Mouse (Mus musculus) cerebellum, adult 2 months (tissue): ENCODE measurements around the gene Osgep. TPM values are rescaled to one million over a fixed set of nuclear protein-coding genes. Genes with fewer than 3 reads are reported as not detected.

Source experiments
- DNase-seq, 2 experiments: peaks; one replicate each; pipeline ENCODE4 v3.0.0; 2021
- H3K27ac ChIP-seq: fragments of 200-500 bp; 2 replicates; pipeline ENCODE4 v1.5.1; 2012; ENCODE audit warnings: low read length, control low read depth, inconsistent platforms; ENCODE audit not compliant: insufficient read depth
- H3K27me3 ChIP-seq: fragments of 200-500 bp; 2 replicates; pipeline ENCODE4 v1.6.1; 2012; ENCODE audit warnings: inconsistent platforms, mild to moderate bottlenecking, low read length, moderate library complexity; ENCODE audit not compliant: control insufficient read depth, insufficient read depth
- H3K4me1 ChIP-seq: fragments of 200-500 bp; 2 replicates; pipeline ENCODE4 v1.6.1; 2011; ENCODE audit warnings: low read length; ENCODE audit not compliant: control insufficient read depth, insufficient read depth
- H3K4me3 ChIP-seq: fragments of 200-500 bp; replicated peaks from 2 replicates; pipeline ENCODE3; 2011; ENCODE audit warnings: mild to moderate bottlenecking, low read depth, low read length, control low read depth; ENCODE audit not compliant: insufficient read depth
- CTCF ChIP-seq: fragments of 200-500 bp; IDR thresholded peaks from 2 replicates; pipeline ENCODE4 v1.5.1; 2011; ENCODE audit warnings: low read depth, mild to moderate bottlenecking, control low read depth, low read length, moderate library complexity, borderline replicate concordance; ENCODE audit not compliant: insufficient read depth
- POLR2A ChIP-seq: fragments of 200-500 bp; IDR thresholded peaks from 2 replicates; pipeline ENCODE4 v1.6.1; 2011; ENCODE audit warnings: low read length, control low read depth, borderline replicate concordance; ENCODE audit not compliant: insufficient read depth
- WGBS: fragments of 180-500 bp; shearing (Covaris S2); methylation state at CpG from one replicate; pipeline ENCODE4 v1.1.7; 2018; 5-methylcytosine and 5-hydroxymethylcytosine counted together
- polyA plus RNA-seq: library from polyadenylated mRNA; depleted of rRNA; stranded (reverse); fragments of >200 nt; gene quantifications from 2 replicates; pipeline ENCODE4 v1.2.3, GENCODE M21; 2012

The Osgep gene
- polyA plus RNA-seq, 1 experiment = 65.1 TPM

DNA sequence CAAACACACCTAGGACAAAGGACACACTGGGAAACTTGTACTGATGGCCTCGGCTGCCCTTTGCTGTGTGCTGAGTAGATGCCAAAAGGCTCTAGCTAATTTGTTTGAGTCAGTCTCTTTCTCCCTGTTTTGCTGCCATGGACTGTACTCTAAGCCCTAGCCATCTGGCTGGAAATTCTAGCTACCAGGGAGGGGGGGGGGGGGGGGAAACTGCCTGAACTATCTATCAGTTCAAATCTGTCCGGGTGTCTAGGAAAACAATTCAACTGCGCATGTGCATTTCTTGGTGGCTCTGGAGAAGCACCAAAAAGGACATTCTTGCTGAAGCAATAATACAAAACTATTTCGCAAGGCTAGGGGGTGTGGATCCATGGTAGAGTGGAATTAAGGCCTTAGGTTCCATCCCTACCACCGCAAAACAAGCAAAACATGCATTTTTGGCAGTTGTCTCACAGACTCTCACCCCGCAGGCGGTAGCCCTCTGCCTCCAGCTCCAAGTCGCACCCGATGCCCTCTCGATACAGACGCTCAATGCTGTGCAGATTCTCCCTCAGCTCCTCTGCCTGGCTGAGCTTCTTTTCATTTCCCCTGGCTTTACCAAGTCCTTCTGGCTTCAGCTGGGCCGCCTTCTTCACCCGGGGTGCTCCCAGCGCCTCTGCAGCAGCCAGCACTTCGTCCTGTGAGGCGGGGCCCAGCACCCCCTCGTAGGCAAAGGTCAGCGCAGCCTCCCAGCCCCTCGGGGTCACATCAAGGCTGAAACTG is 28.5 kb downstream of the Osgep start:
- H3K27ac ChIP-seq = peak overlapping the region; percentile 97
- H3K27me3 ChIP-seq = no peaks in the 10 kb centered on the region
- WGBS = 2% methylated on average over 19 of the region's 19 CpGs
- peaks cover 20% of the 10 kb centered on the region for H3K4me1 ChIP-seq
- H3K4me3 ChIP-seq = peak overlapping the region; percentile 76
- DNase-seq = peak; percentile 85 to 87
- TF ChIP-seq POLR2A (peak; percentile 35; the same call in 1 of the 2 replicates), CTCF (no peak)

DNA sequence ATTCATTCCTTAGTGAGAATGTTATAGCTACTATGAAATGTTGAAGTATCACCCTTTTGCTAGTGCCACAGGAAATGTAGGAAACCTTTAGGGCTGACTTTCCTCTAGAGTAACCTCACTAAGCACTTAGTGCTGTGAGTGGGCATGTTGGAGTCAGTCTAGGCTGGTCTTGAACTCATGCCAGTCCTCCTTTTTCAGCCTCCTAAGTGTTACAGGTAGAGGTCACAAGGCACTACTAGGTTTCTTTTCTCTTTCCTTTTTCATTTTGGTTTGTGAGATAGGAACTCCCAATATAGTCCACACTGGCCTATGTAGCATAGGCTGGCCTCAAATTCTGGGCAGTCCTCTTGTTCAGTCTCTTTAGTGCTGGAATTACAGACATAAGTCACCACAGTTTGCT is 29.3 kb downstream of the Osgep start:
- Histone ChIP-seq H3K27ac (peak overlapping the region; percentile 91; the same call in 1 of the 2 replicates), H3K4me3 (peak overlapping the region; percentile 76), H3K4me1 (peaks cover 20% of the 10 kb centered on the region), H3K27me3 (no peaks in the 10 kb centered on the region)
- TF ChIP-seq CTCF (no peak), POLR2A (no peak)
- DNase-seq = peak; percentile 13 to 36

DNA sequence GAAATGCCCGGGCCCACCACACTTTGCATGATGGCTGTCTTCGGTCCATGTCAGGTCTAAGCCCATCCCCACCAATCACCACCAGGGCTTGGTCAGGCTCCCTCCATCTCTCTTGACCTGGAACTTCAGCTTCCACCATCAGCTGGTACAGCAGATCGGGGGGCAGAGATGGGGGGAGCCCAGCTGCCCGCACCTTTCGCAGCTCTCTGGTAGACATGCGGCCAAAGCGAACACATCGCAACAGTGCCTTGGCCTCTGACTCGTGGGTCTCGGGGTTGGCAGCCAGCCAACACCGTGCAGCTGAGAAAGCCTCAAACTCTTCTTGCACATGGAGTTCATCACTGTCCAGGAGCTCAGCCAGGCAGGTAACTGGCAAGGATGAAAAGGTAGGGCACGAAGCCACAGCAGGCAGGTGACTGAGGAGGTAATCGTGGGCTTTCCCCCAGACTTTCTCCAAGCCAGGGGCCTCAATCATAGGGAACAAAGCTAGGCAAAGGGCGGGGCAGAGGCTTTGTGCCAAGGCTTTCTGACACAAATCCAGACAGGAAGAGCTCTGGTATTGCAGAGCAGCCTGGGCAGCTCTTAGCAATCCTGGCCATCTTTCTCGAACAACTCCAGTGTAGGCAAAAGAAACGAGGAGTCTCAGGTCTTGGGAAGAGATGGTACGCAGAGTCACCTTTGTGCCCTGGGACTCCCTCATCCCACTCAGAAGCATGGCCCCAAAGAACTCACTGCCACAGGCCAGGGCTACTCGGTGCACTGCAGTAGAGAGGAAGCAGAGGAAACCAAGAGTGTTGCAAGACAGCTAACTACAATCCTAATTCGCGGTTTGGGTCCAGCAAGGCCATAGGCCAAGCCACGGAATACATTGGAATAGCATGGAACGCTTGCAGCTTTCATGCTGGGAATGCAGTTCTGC is 31.9 kb downstream of the Osgep start:
- WGBS = 55% methylated on average over 22 of the region's 22 CpGs
- Histone ChIP-seq H3K27me3 (no peaks in the 10 kb centered on the region), H3K27ac (no peak overlapping the region), H3K4me3 (no peak overlapping the region), H3K4me1 (peaks cover 19% of the 10 kb centered on the region)
- peak in 1 of 2 experiments; percentile 36 for DNase-seq
- no peak for TF ChIP-seq CTCF
- no peak for TF ChIP-seq POLR2A

DNA sequence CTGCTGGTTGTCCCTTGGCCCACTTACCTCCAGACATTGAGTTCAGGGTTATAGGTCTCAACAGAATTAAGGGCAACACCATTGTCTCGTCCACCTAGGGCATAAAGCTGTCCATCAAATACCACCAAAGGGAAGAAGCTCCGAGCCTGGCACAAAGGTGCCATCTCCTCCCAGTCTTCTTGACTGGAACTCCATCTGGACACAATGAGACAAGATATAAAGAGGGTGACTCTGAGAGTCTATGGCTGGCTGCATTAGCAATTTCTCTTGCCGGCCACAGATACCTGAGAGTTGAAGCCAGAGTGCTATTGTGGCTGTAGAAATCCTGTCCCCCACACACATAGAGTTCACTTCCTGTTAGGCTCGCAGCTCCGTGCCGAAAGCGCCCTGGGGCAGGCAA is 32.6 kb downstream of the Osgep start:
- Histone ChIP-seq H3K4me1 (peaks cover 14% of the 10 kb centered on the region), H3K27ac (no peak overlapping the region), H3K27me3 (no peaks in the 10 kb centered on the region), H3K4me3 (no peak overlapping the region)
- DNase-seq = no peak
- WGBS = 88% methylated on average over 7 of the region's 7 CpGs
- no peak for TF ChIP-seq POLR2A
- no peak for TF ChIP-seq CTCF

DNA sequence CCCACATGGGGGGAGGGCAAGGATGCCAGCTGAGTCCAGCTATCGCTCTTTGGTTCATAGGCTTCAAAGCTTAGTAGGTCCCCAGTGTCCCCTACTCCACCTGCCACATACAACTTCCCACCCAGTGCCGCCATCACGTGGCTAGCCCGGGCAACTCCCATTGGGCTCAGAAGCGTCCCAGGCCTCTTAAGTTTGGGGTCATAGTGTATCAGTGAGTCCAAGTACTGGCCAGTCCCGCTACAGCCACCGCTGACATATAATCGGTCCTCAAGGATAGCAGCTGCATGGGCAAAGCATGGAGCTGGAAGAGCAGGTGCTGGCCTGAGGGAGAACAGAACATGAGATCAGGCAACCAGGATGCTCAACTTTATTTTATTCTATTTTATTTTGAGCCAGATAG is 33.1 kb downstream of the Osgep start:
- TF ChIP-seq CTCF (no peak), POLR2A (no peak)
- WGBS = 94% methylated on average over 8 of the region's 8 CpGs
- Histone ChIP-seq H3K27ac (no peak overlapping the region), H3K27me3 (no peaks in the 10 kb centered on the region), H3K4me1 (peaks cover 14% of the 10 kb centered on the region), H3K4me3 (no peak overlapping the region)
- no peak for DNase-seq

DNA sequence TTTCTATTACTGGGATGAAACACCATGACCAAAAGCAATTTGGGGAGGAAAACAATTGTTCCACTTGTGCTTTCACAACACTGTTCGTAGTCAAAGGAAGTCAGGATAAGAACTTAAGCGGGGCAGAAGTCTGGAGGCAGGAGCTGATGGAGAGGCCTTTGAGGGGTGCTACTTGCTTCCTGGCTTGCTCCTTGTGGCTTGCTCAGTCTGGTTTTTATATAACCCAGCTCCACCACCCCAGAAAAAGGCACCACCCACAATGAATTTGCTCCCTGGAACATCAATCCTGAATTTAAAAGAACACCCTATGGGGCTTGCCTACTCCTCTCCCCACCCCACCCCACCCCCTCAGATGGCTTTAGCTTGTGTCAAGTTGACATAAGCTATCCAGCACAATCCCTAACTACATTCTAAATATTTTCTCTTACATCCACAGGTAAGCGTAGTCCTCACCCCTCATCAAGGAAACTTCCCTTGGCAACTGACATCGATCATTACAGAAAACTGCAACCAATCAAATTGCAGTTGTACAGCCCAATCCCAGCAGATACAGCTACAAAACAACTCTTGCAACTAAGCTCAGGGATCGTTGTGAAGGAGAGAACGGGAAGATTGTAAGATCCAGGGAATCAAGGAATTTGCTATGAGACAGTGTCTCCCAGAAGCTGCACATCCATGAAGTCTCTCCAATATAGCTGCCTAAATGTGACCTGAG is 48.3 kb downstream of the Osgep start:
- no peak overlapping the region for H3K27ac ChIP-seq
- DNase-seq = no peak
- H3K4me3 ChIP-seq = no peak overlapping the region
- 86% methylated on average over 6 of the region's 6 CpGs for WGBS
- H3K4me1 ChIP-seq = no peaks in the 10 kb centered on the region
- no peaks in the 10 kb centered on the region for H3K27me3 ChIP-seq
- TF ChIP-seq POLR2A = no peak
- TF ChIP-seq CTCF = no peak

DNA sequence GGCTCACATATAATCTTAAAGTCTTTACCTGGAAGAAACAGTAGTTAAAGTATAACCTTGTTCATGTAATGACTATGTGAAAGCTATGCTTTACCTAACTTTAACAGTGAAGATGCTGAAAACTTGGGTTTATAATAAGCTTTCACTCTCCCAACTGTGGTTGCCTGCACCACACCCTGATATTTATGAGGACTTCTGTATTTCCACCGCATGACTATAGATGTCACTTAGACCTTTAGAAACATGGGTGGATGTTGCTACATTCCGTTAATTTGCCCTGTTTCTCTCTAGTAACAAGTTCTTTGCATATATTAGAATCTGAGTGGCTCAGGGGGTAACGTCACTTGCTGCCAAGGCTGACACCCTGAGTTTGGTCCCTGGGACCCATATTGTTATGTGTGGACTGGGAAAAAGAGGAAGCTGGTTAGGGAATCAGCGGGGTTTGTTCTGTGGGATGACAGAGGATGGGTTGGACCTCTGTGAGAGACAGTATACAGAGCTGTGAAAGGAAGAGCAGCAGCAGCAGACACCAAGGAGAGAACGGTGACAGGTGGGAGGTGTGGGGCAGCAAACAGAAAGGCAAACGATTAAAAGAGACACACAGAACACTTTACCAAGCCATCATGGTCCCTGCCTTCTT is 49.0 kb downstream of the Osgep start:
- DNase-seq = no peak
- H3K4me3 ChIP-seq = no peak overlapping the region
- H3K27me3 ChIP-seq = no peaks in the 10 kb centered on the region
- H3K4me1 ChIP-seq = no peaks in the 10 kb centered on the region
- TF ChIP-seq CTCF (no peak), POLR2A (no peak)
- H3K27ac ChIP-seq = no peak overlapping the region
- WGBS = 78% methylated on average over 6 of the region's 6 CpGs
